Mouse (Mus musculus) heart, adult 2 months (tissue): ENCODE results near the gene Grb10. TPM values are rescaled to one million over a fixed set of nuclear protein-coding genes. Genes with fewer than 3 reads are reported as not detected.

Source experiments
- DNase-seq, 2 experiments: peaks; one replicate each; pipeline ENCODE4 v3.0.0; 2021
- H3K27ac ChIP-seq: fragments of 200-600 bp; 2 replicates; pipeline ENCODE4 v1.8.1; 2022
- H3K27me3 ChIP-seq: fragments of 200-500 bp; 2 replicates; pipeline ENCODE4 v1.6.1; 2012; ENCODE audit warnings: mild to moderate bottlenecking, low read length, inconsistent platforms, mixed read lengths; ENCODE audit not compliant: control insufficient read depth, insufficient read depth
- H3K36me3 ChIP-seq: fragments of 200-500 bp; 2 replicates; pipeline ENCODE4 v1.6.1; 2012; ENCODE audit warnings: low read length, inconsistent platforms; ENCODE audit not compliant: control insufficient read depth, insufficient read depth
- H3K4me1 ChIP-seq: fragments of 200-500 bp; 2 replicates; pipeline ENCODE4 v1.6.1; 2011; ENCODE audit warnings: low read length; ENCODE audit not compliant: control insufficient read depth, insufficient read depth
- H3K4me3 ChIP-seq: fragments of 200-600 bp; 2 replicates; pipeline ENCODE4 v1.8.1; 2022
- H3K79me2 ChIP-seq: fragments of 200-500 bp; replicated peaks from 2 replicates; pipeline ENCODE4 v1.6.1; 2012; ENCODE audit warnings: mild to moderate bottlenecking, inconsistent platforms, low read length, moderate library complexity, mixed read lengths; ENCODE audit not compliant: control insufficient read depth, insufficient read depth
- H3K9ac ChIP-seq: fragments of 200-500 bp; 2 replicates; pipeline ENCODE4 v1.6.1; 2012; ENCODE audit warnings: low read depth, mild to moderate bottlenecking, control low read depth, inconsistent platforms, low read length, mixed read lengths
- CTCF ChIP-seq: fragments of 200-600 bp; IDR thresholded peaks from 2 replicates; pipeline ENCODE4 v1.8.1; 2022; ENCODE audit warnings: antibody characterized with exemption, mild to moderate bottlenecking, moderate library complexity
- EP300 ChIP-seq: fragments of 200-500 bp; IDR thresholded peaks from 2 replicates; pipeline ENCODE4 v1.6.1; 2011; ENCODE audit warnings: low read depth, low read length, control low read depth; ENCODE audit not compliant: insufficient read depth
- POLR2A ChIP-seq: fragments of 200-500 bp; IDR thresholded peaks from 2 replicates; pipeline ENCODE4 v1.6.1; 2011; ENCODE audit warnings: mild to moderate bottlenecking, low read depth, low read length, control low read depth; ENCODE audit not compliant: insufficient read depth
- WGBS: fragments of 180-500 bp; shearing (Covaris S2); methylation state at CpG from one replicate; pipeline ENCODE4 v1.1.7; 2018; 5-methylcytosine and 5-hydroxymethylcytosine counted together
- intact Hi-C: fragments of 180-260 bp; cut with DNase I; formaldehyde crosslinking; loops from one replicate; pipeline ENCODE4 v1.15.1; 2025
- polyA plus RNA-seq: library from polyadenylated mRNA; depleted of rRNA; stranded (reverse); fragments of >200 nt; gene quantifications from 2 replicates; pipeline ENCODE4 v1.2.3, GENCODE M21; 2012
- total RNA-seq, 2 experiments: library from RNA; stranded (reverse); gene quantifications; 2 replicates each; pipeline ENCODE4 v1.2.3; 2021

Grb10 gene
- total and polyA plus RNA-seq, 3 experiments, result 36.9 to 66.2 (median 65.1) TPM

GRCm38 (mm10) chr11:11940833-11941681 lies 97.4 kb downstream of the Grb10 start:
- Histone ChIP-seq H3K27me3 (no peaks in the 10 kb centered on the region), H3K79me2 (no peaks in the 10 kb centered on the region), H3K27ac (no peak overlapping the region), H3K4me3 (no peak overlapping the region), H3K36me3 (peaks cover 9% of the 10 kb centered on the region), H3K4me1 (peaks cover 2% of the 10 kb centered on the region; the same call in 1 of the 2 replicates), H3K9ac (no peak overlapping the region)
- DNase-seq, result no peak
- no peak for TF ChIP-seq POLR2A
- no peak for TF ChIP-seq CTCF
- TF ChIP-seq EP300, result no peak
- intact Hi-C loops, result no loop called here
- 80% methylated on average over 5 of the region's 5 CpGs for WGBS

GRCm38 (mm10) chr11:11939611-11940010 lies 98.9 kb downstream of the Grb10 start:
- Histone ChIP-seq H3K4me3 (no peak overlapping the region), H3K4me1 (peaks cover 2% of the 10 kb centered on the region; the same call in 1 of the 2 replicates), H3K36me3 (peaks cover 9% of the 10 kb centered on the region), H3K79me2 (no peaks in the 10 kb centered on the region), H3K27me3 (no peaks in the 10 kb centered on the region), H3K27ac (no peak overlapping the region), H3K9ac (no peak overlapping the region)
- intact Hi-C loops, result no loop called here
- DNase-seq, result peak in 1 of 2 experiments; percentile 36
- TF ChIP-seq POLR2A (no peak), EP300 (no peak), CTCF (no peak)
- 29% methylated on average over 3 of the region's 3 CpGs for WGBS

GRCm38 (mm10) chr11:11938591-11938990 lies 99.9 kb downstream of the Grb10 start:
- WGBS, result 57% methylated on average over 1 of the region's 1 CpGs
- peaks cover 2% of the 10 kb centered on the region; the same call in 1 of the 2 replicates for H3K4me1 ChIP-seq
- no peak overlapping the region for H3K9ac ChIP-seq
- no peaks in the 10 kb centered on the region for H3K79me2 ChIP-seq
- TF ChIP-seq POLR2A (no peak), EP300 (no peak), CTCF (no peak)
- H3K27me3 ChIP-seq, result no peaks in the 10 kb centered on the region
- H3K27ac ChIP-seq, result no peak overlapping the region
- no peak for DNase-seq
- intact Hi-C loops, result no loop called here
- no peak overlapping the region for H3K4me3 ChIP-seq
- peaks cover 9% of the 10 kb centered on the region for H3K36me3 ChIP-seq

- Histone ChIP-seq H3K36me3 (peaks cover 5% of the 10 kb centered on the region), H3K79me2 (no peaks in the 10 kb centered on the region), H3K27ac (no peak overlapping the region), H3K4me3 (no peak overlapping the region), H3K4me1 (peaks cover 2% of the 10 kb centered on the region), H3K9ac (no peak overlapping the region), H3K27me3 (no peaks in the 10 kb centered on the region)
- no peak for DNase-seq
- 78% methylated on average over 10 of the region's 10 CpGs for WGBS
- intact Hi-C loops, result no loop called here
- no peak for TF ChIP-seq POLR2A
- TF ChIP-seq EP300, result no peak
- no peak for TF ChIP-seq CTCF
Observed at GRCm38 (mm10) chr11:11937340-11938030, 101.0 kb downstream of the Grb10 start.

- no peaks in the 10 kb centered on the region for H3K79me2 ChIP-seq
- no peak overlapping the region for H3K9ac ChIP-seq
- H3K4me1 ChIP-seq, result peaks cover 2% of the 10 kb centered on the region
- WGBS, result 69% methylated on average over 8 of the region's 8 CpGs
- no peak overlapping the region for H3K27ac ChIP-seq
- DNase-seq, result no peak
- intact Hi-C loops, result no loop called here
- peaks cover 3% of the 10 kb centered on the region for H3K36me3 ChIP-seq
- H3K4me3 ChIP-seq, result no peak overlapping the region
- no peak for TF ChIP-seq EP300
- TF ChIP-seq POLR2A, result no peak
- no peak for TF ChIP-seq CTCF
- H3K27me3 ChIP-seq, result no peaks in the 10 kb centered on the region
Observed at GRCm38 (mm10) chr11:11934808-11935207, 103.7 kb downstream of the Grb10 start.
